Mouse (Mus musculus) bone marrow, adult 2 months (tissue): ENCODE measurements around the gene Fam198b. TPM values are rescaled to one million over a fixed set of nuclear protein-coding genes. Genes with fewer than 3 reads are reported as not detected.

ENCODE experiments used
- H3K27ac ChIP-seq: fragments of 200-500 bp; 2 replicates; pipeline ENCODE4 v1.5.1; 2012; ENCODE audit warnings: low read depth, mild to moderate bottlenecking, control low read depth, inconsistent platforms, low read length; ENCODE audit not compliant: control insufficient read depth, poor library complexity, insufficient read depth
- H3K4me1 ChIP-seq: fragments of 200-500 bp; 2 replicates; pipeline ENCODE4 v1.6.1; 2011; ENCODE audit warnings: low read length; ENCODE audit not compliant: control insufficient read depth, insufficient read depth
- H3K4me3 ChIP-seq: fragments of 200-500 bp; replicated peaks from 2 replicates; pipeline ENCODE3; 2011; ENCODE audit warnings: mild to moderate bottlenecking, low read depth, low read length, control low read depth; ENCODE audit not compliant: control insufficient read depth
- CTCF ChIP-seq: fragments of 200-500 bp; IDR thresholded peaks from 2 replicates; pipeline ENCODE4 v1.5.1; 2011; ENCODE audit warnings: low read length, control low read depth; ENCODE audit not compliant: control insufficient read depth, insufficient read depth
- POLR2A ChIP-seq: fragments of 200-500 bp; IDR thresholded peaks from 2 replicates; pipeline ENCODE4 v1.6.1; 2011; ENCODE audit warnings: low read depth, mild to moderate bottlenecking, control low read depth, low read length, borderline replicate concordance; ENCODE audit not compliant: control insufficient read depth
- WGBS: fragments of 180-500 bp; shearing (Covaris S2); methylation state at CpG from one replicate; pipeline ENCODE4 v1.1.7; 2018; 5-methylcytosine and 5-hydroxymethylcytosine counted together
- polyA plus RNA-seq: library from polyadenylated mRNA; stranded (reverse); fragments of >200 nt; gene quantifications from 2 replicates; pipeline ENCODE4 v1.2.4, GENCODE M21; 2011; ENCODE audit warnings: low replicate concordance; ENCODE audit not compliant: missing spikeins, insufficient read depth, insufficient read length

Fam198b gene
- polyA plus RNA-seq, 1 experiment, result 1.0 TPM

DNA sequence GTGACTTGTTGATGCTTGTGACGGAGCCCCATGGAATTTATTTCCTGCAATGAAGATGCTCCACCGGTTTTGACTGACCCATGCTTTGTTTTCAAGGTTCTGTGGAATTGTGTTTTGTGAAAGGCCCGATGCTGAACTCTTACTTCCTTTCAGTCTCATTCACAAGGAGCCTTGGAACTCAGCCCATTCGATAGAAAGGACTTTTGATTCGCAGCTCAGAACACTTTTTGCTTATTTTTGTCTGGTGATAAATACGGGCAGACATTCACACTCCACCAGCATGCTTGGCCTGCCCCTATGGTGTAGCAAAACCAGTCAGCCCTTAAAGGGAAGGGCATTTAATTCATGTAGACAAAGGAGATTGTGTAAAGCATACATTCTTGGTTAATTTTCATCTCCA, 19.5 kb downstream of the Fam198b start:
- H3K4me1 ChIP-seq, result peaks cover 2% of the 10 kb centered on the region; the same call in 1 of the 2 replicates
- no peak overlapping the region for H3K27ac ChIP-seq
- H3K4me3 ChIP-seq, result no peak overlapping the region
- TF ChIP-seq CTCF, result no peak
- TF ChIP-seq POLR2A, result no peak
- WGBS, result 58% methylated on average over 6 of the region's 6 CpGs

DNA sequence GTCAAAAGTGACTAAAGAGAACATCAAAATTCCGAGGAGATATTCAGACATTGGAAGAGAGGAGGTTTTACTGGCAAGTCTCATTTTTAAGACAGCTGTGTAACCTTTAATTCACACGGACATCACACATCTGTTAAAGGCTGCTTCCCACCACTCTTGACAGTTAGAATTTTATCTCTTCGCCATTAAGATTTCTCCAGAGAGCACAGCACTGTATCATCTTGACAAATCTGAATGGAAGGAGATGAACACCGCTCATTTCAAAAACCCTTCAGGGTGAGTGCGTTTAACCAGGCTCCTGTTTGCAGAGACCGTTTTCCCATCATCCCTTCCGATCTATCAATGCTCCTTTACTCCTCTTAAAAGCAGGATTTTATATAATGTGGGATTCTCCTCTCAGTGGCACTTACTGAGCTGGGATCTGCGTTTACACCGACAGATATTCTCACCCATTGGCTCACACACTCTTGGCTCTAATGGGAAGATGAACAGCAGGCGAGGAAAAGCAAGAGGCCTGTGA, 20.0 kb downstream of the Fam198b start:
- Histone ChIP-seq H3K27ac (no peak overlapping the region), H3K4me1 (peaks cover 2% of the 10 kb centered on the region; the same call in 1 of the 2 replicates), H3K4me3 (no peak overlapping the region)
- TF ChIP-seq POLR2A (no peak), CTCF (no peak)
- 78% methylated on average over 10 of the region's 10 CpGs for WGBS

DNA sequence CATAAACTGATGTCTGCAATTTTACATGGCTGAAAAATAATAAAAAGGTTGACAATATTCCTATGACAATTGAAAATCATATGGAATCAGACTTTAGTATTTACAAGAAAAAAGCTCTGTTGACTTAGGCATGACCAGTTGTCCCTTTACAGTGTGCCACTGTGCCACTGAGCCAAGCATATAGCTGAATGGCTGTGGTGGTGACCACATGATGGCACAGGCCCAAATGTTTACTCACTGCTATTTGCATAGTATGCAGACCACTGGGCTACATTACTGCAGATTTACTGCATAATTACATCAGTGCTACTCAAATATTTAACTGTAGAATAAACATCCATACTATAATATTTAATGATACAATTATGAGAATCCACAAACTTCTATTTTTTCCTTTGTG, 21.1 kb downstream of the Fam198b start:
- Histone ChIP-seq H3K4me3 (no peak overlapping the region), H3K4me1 (peaks cover 2% of the 10 kb centered on the region; the same call in 1 of the 2 replicates), H3K27ac (no peak overlapping the region)
- no peak for TF ChIP-seq POLR2A
- no peak for TF ChIP-seq CTCF

DNA sequence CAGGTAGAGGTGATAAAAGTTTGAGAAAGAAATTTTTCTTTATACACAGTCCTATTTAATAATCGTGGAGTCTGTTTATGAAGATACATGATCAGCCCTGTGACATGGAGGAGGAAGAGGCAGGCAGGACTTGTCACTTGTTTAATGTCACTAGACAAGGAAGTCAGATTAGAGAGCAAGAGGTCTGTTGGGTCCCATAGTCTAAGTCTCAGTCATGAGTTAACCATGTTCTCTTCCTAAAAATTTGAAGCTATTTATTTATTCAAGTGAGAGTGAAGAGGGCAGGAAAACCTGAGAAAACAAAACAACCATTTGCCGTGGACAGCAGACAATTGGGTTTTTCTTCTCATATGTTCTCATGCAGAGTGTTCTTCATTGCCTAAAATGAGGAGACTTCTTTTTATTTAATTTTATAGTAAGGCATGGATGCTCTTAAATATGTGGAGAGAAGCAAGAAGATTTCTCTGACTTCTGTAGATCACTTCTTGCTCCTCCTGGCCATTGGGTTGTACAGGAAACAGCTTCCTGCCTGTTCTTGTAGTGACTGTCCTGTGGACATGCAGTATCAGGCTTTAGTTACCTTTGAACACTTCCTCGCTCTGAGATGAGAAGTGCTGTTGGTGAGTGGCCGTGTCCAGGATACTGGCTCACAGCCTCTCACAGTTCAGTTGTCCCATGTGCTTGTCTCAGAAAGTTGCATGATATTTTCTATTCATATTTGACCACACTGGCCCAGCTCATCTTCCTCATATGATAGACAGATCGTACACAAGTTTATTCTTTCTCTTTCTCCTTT, 22.1 kb downstream of the Fam198b start:
- WGBS, result 14% methylated on average over 5 of the region's 5 CpGs
- no peak overlapping the region for H3K4me3 ChIP-seq
- H3K4me1 ChIP-seq, result peaks cover 3% of the 10 kb centered on the region; the same call in 1 of the 2 replicates
- H3K27ac ChIP-seq, result no peak overlapping the region
- TF ChIP-seq CTCF (no peak), POLR2A (no peak)

GRCm38 (mm10) chr3:79907223-79907622, 22.9 kb downstream of the Fam198b start:
- Histone ChIP-seq H3K27ac (no peak overlapping the region), H3K4me1 (peaks cover 3% of the 10 kb centered on the region; the same call in 1 of the 2 replicates), H3K4me3 (no peak overlapping the region)
- TF ChIP-seq POLR2A (no peak), CTCF (no peak)
- under 1% methylated on average over 7 of the region's 7 CpGs for WGBS

GRCm38 (mm10) chr3:79910375-79911141, 26.2 kb downstream of the Fam198b start:
- Histone ChIP-seq H3K27ac (no peak overlapping the region), H3K4me3 (no peak overlapping the region), H3K4me1 (peaks cover 3% of the 10 kb centered on the region; the same call in 1 of the 2 replicates)
- 39% methylated on average over 10 of the region's 10 CpGs for WGBS
- TF ChIP-seq POLR2A (no peak), CTCF (no peak)

DNA sequence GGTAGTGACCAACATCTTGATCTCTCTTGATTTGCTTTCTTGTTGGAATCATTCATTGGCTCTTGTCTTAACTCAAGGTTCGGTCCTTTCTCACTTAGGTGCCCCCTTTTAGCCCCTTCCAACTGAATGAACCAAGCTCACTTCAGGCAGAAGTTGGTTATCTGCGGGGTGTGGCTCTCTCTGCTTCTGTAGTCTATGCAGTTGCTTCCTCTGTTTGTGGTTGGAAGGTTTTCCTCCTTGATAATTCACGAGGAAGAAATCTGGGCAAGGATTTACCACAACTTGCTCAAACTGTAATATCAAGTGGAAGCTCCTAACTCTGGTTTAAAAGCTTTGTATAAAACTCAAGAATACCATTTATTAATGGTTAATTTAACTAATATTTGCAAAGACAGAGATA, 26.8 kb downstream of the Fam198b start:
- Histone ChIP-seq H3K4me1 (peaks cover 3% of the 10 kb centered on the region; the same call in 1 of the 2 replicates), H3K4me3 (no peak overlapping the region), H3K27ac (no peak overlapping the region)
- 11% methylated on average over 3 of the region's 3 CpGs for WGBS
- TF ChIP-seq POLR2A (no peak), CTCF (no peak)

DNA sequence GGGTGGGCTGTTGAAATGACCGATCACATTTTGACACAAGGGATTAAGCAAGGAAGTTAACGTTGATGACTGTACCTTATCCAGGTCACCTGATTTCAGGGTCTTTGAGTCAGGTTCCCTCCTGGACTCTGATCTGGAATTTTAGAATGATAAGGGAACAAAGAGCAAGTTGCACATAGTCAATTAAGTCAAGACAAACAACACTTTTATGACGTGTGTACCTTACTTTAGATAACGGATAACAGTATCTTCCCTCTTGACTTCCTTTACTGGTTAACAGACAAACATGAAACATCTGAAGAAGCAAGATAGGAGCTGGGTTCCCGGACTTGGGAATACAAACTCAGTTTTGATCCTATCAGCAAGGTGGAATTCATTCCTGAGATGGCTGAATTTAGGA, 29.7 kb downstream of the Fam198b start:
- TF ChIP-seq POLR2A, result no peak
- TF ChIP-seq CTCF, result no peak
- WGBS, result 75% methylated on average over 5 of the region's 5 CpGs
- Histone ChIP-seq H3K4me3 (no peak overlapping the region), H3K4me1 (peaks cover 2% of the 10 kb centered on the region; the same call in 1 of the 2 replicates), H3K27ac (no peak overlapping the region)
